Mouse (Mus musculus) hindbrain, embryonic 15.5 days (tissue): ENCODE results near the gene Lamc2. TPM values are rescaled to one million over a fixed set of nuclear protein-coding genes. Genes with fewer than 3 reads are reported as not detected.

Experiments
- ATAC-seq: fragments of 200-750 bp; cut with Nextera tagmentation; 2 replicates; pipeline ENCODE4 v1.8.0; 2017; ENCODE audit warnings: low read depth, moderate number of reproducible peaks, moderate TSS enrichment; ENCODE audit not compliant: low FRiP score
- H3K27ac ChIP-seq: fragments of 300-500 bp; sonication (generic); replicated peaks from 2 replicates; pipeline ENCODE4 v1.5.1; 2015; ENCODE audit warnings: mild to moderate bottlenecking, inconsistent platforms
- H3K27me3 ChIP-seq: fragments of 300-500 bp; sonication (generic); 2 replicates; pipeline ENCODE4 v1.6.1; 2015; ENCODE audit warnings: control low read depth, inconsistent platforms
- H3K36me3 ChIP-seq: fragments of 300-500 bp; sonication (generic); 2 replicates; pipeline ENCODE4 v1.6.1; 2015; ENCODE audit warnings: control low read depth, inconsistent platforms
- H3K4me1 ChIP-seq: fragments of 300-500 bp; sonication (generic); replicated peaks from 2 replicates; pipeline ENCODE4 v1.6.1; 2015; ENCODE audit warnings: control low read depth, inconsistent platforms
- H3K4me2 ChIP-seq: fragments of 300-500 bp; sonication (generic); 2 replicates; pipeline ENCODE4 v1.6.1; 2015; ENCODE audit warnings: moderate library complexity, mild to moderate bottlenecking, inconsistent platforms
- H3K4me3 ChIP-seq: fragments of 300-500 bp; sonication (generic); 2 replicates; pipeline ENCODE4 v1.5.1; 2015; ENCODE audit warnings: mild to moderate bottlenecking, inconsistent platforms
- H3K9ac ChIP-seq: fragments of 300-500 bp; sonication (generic); 2 replicates; pipeline ENCODE4 v1.6.1; 2015; ENCODE audit warnings: inconsistent platforms
- H3K9me3 ChIP-seq: fragments of 300-500 bp; sonication (generic); 2 replicates; pipeline ENCODE4 v1.6.1; 2016; ENCODE audit warnings: control low read depth, inconsistent platforms
- WGBS: fragments of 180-500 bp; shearing (Covaris S2); methylation state at CpG from one replicate; pipeline ENCODE4 v1.1.7; 2015; 5-methylcytosine and 5-hydroxymethylcytosine counted together
- polyA plus RNA-seq: library from polyadenylated mRNA; unstranded; fragments of >200 nt; fragmentation: Nextera tagmentation; extraction: Ambion mirVana; gene quantifications from 2 replicates; pipeline ENCODE4 v1.2.1, GENCODE M21; 2015

The Lamc2 gene
- polyA plus RNA-seq, 1 experiment from 2014 or later, result 2.8 TPM

DNA sequence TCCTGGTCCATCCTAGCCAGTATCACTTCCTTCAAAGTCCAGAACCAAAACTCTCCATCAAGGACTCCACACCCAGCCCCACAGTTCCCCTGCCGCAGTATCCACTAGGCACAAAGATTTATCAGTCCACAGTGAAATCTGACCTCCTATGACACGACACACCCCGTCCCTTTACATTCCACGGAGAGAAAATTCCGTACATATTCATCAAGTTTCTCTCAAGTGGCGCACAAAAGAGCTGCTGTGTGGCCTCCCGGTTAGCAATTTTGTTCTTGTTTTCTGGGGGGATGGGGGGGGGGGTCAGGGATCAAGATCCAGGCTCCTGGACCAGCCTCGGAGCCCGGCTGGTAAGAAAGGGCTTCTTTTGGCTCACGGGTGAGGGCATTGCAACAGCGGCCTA, 87.7 kb downstream of the Lamc2 start:
- H3K4me1 ChIP-seq, result no peaks in the 10 kb centered on the region
- H3K9me3 ChIP-seq, result no peaks in the 10 kb centered on the region
- H3K4me3 ChIP-seq, result no peak overlapping the region
- 43% methylated on average over 11 of the region's 11 CpGs for WGBS
- H3K27me3 ChIP-seq, result peaks cover 7% of the 10 kb centered on the region; the same call in 1 of the 2 replicates
- H3K9ac ChIP-seq, result no peak overlapping the region
- H3K27ac ChIP-seq, result no peak overlapping the region
- H3K36me3 ChIP-seq, result no peaks in the 10 kb centered on the region; the same call in 1 of the 2 replicates
- no peak overlapping the region for H3K4me2 ChIP-seq
- ATAC-seq, result no peak

DNA sequence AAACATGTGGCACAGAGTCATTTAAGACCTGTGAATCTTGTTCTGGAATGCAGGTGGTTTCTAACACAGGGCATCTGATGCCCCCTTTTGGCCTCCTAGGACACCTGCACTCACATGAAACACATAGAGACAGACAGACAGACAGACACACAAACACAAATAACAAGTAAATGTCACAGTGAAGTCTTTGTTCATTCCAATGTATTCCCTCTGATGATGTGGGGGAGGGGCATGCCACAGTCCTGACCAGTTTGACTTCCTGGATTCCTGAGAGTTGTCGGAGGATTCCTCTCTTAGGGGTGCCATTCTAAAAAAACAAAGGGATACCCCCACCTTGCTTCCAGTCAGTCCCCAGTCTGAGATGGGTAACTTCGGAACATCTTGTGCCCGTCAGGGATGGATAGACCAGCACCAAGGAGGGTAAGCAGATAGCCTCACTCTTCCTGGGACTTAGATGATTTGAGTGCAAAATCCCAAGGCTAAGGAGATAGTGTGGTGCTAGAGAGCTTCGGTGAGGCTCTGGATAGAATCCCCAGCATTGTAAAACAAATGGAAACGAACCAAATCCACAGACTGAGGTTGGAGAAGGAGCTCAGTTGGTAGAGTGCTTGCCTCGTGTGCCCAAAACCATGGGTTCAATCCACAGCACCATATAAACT, 89.1 kb downstream of the Lamc2 start:
- Histone ChIP-seq H3K36me3 (no peaks in the 10 kb centered on the region; the same call in 1 of the 2 replicates), H3K4me3 (no peak overlapping the region), H3K27me3 (peaks cover 8% of the 10 kb centered on the region; the same call in 1 of the 2 replicates), H3K9ac (no peak overlapping the region), H3K4me2 (no peak overlapping the region), H3K9me3 (no peaks in the 10 kb centered on the region), H3K27ac (no peak overlapping the region), H3K4me1 (no peaks in the 10 kb centered on the region)
- ATAC-seq, result no peak
- WGBS, result 96% methylated on average over 6 of the region's 6 CpGs

DNA sequence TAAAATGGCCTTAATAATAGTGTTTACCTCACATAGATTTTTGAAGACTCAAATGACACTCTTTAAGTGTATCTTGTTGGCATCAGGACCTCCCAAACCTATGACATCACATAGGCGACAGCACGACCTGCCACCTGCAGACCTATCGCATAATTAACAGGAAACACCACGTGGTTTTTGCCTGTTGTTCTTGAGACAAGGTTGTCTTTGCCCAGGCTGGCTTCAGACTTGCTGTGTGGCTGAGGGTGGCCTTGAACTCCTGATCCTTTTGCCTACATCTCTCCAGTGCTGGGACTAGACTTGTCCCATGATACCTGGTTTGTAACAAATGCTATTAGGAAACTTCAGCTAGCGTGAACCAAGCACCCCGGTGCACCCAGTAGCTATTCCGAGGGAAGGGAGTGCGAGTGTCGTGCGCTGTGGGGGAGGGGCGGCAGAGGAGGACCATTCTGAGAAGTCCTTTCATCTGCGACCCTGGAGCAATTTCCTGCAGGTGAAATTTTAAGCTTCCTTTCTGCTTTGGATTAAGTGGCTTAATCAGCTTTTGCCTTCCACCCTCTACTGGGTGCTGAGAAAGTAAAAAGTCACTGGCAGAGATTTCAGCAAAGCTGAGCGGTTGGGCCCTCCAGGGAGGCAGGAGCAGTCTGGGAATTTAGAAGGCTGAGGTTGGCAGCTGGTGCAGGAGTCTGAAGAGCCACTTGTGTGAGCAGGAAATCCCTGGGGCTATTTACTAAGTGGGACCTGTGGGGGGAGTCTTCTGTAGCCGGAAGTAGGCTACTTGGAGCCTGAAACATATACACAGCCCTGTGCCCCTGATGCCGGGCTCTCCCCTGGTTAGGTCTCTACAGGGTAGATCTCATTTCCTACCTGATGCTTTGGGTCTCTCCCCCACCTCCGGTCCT, 90.2 kb downstream of the Lamc2 start:
- Histone ChIP-seq H3K27ac (no peak overlapping the region), H3K4me1 (0 out of 2 replicates have a peak, but pooled peaks cover 4% of the 10 kb centered on the region), H3K27me3 (peaks cover 8% of the 10 kb centered on the region; the same call in 1 of the 2 replicates), H3K9me3 (no peaks in the 10 kb centered on the region), H3K4me3 (no peak overlapping the region), H3K9ac (no peak overlapping the region), H3K4me2 (no peak overlapping the region), H3K36me3 (no peaks in the 10 kb centered on the region; the same call in 1 of the 2 replicates)
- 23% methylated on average over 16 of the region's 16 CpGs for whole genome bisulfite sequencing
- no peak for ATAC-seq

DNA sequence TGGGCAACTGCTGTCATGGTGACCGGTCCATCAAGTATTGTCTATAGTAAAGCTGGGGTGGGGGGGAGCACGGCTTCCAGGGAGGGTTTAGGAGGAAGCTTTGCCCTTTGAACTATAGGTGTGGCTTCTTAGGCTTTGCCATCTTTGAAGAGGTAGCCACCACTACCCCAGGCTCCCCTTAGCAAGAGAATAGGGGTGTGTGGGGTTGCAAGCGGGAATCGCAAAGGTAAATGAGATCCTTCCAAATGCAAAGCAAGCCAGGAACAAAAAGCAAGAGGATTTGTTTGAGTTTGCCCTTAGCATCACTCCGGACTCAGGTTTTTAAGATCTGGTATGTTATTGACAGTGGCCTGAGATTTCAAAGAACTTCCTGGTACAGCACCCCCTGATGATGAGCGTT, 90.9 kb downstream of the Lamc2 start:
- H3K27me3 ChIP-seq, result peaks cover 8% of the 10 kb centered on the region; the same call in 1 of the 2 replicates
- no peaks in the 10 kb centered on the region; the same call in 1 of the 2 replicates for H3K36me3 ChIP-seq
- 0 out of 2 replicates have a peak, but pooled peaks cover 4% of the 10 kb centered on the region for H3K4me1 ChIP-seq
- no peak overlapping the region for H3K27ac ChIP-seq
- no peak for ATAC-seq
- H3K9me3 ChIP-seq, result no peaks in the 10 kb centered on the region
- H3K4me3 ChIP-seq, result no peak overlapping the region
- no peak overlapping the region for H3K4me2 ChIP-seq
- 49% methylated on average over 6 of the region's 6 CpGs for WGBS
- no peak overlapping the region for H3K9ac ChIP-seq

DNA sequence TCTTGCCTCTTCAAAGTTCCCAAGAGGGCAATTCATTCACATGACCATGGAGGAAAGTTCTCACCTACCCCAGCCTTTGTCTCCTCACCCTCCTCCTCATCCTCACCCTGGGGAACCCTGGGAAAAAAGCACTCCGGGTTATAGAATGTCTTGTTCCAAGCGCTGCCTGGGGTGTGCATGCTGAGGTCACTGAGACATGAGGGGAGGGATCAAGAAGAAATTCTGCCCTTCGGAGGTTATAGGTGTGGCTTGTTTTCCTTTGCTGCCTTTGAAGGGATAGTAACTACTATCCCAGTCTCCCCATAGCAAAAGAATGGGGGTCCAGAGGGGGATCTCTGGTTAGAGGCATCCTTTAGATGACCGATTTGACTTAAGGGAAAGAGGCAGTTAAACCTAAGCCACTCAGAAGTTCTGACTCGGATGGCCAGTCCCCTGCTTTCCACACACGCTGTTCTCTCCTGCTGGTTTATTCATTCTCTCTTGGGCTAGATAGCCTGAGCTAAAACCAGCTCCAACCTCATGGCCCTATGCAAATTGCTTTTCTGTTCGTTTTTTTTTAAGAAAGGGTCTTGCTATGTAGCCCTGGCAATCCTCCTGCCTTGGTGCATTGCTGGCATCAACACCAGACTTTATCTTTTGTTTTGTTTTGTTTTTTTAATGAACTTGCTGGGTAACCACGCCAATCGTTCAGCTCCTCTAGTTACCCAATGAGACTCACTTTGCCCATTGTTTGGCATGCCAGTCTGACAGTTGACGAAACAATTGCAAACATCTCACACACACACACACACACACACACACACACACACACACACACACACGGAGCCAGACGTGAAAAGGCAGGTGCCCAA, 91.8 kb downstream of the Lamc2 start:
- H3K27ac ChIP-seq, result no peak overlapping the region
- H3K9ac ChIP-seq, result no peak overlapping the region
- H3K27me3 ChIP-seq, result peaks cover 8% of the 10 kb centered on the region; the same call in 1 of the 2 replicates
- 28% methylated on average over 12 of the region's 12 CpGs for WGBS
- no peak overlapping the region for H3K4me2 ChIP-seq
- no peaks in the 10 kb centered on the region for H3K9me3 ChIP-seq
- H3K4me1 ChIP-seq, result 0 out of 2 replicates have a peak, but pooled peaks cover 4% of the 10 kb centered on the region
- no peak overlapping the region for H3K4me3 ChIP-seq
- no peak for ATAC-seq
- no peaks in the 10 kb centered on the region; the same call in 1 of the 2 replicates for H3K36me3 ChIP-seq

DNA sequence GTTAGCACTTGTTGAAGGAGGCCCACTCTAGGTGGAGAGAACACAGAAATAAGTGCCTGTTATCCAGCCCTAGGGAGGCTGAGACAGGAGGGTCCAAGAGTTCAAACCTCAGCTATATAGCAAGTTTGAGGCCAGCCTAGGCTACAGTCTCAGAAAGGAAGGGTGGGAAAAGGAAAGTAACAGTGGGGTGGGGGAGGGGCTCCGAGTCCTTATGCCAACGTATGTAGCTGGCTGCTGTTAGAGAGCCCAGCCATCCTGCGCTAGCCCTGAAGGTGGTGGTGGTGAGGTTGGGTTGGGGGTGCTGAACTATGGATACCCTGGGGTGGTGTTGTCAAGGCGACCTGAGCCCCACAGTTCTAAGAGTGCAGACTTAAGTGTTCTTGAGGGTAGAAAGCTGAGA, 92.7 kb downstream of the Lamc2 start:
- Histone ChIP-seq H3K4me1 (0 out of 2 replicates have a peak, but pooled peaks cover 4% of the 10 kb centered on the region), H3K36me3 (peaks cover 5% of the 10 kb centered on the region), H3K9ac (no peak overlapping the region), H3K27ac (no peak overlapping the region), H3K27me3 (peaks cover 8% of the 10 kb centered on the region; the same call in 1 of the 2 replicates), H3K9me3 (no peaks in the 10 kb centered on the region), H3K4me2 (no peak overlapping the region), H3K4me3 (no peak overlapping the region)
- ATAC-seq, result no peak
- WGBS, result 80% methylated on average over 4 of the region's 4 CpGs

DNA sequence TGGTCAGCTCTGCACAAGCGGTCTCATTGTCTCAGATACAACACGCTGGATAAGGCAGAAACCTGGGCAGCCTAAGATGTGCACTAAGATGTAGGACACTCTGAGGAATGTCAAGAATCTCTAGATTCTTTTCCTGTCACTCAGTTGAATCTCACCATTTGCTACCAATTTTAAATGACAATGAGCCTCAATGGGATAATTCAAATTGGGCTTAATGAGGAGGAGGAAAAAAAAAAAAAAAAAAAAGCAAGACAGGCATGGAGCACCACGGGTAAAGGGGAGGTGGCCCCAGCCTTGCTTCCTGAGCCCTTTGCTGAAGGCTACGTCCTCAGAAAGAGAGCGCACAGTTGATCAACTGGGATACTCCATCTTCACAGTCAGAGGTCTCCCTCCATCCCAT, 93.1 kb downstream of the Lamc2 start:
- ATAC-seq, result no peak
- Histone ChIP-seq H3K9me3 (no peaks in the 10 kb centered on the region), H3K27me3 (peaks cover 8% of the 10 kb centered on the region; the same call in 1 of the 2 replicates)

DNA sequence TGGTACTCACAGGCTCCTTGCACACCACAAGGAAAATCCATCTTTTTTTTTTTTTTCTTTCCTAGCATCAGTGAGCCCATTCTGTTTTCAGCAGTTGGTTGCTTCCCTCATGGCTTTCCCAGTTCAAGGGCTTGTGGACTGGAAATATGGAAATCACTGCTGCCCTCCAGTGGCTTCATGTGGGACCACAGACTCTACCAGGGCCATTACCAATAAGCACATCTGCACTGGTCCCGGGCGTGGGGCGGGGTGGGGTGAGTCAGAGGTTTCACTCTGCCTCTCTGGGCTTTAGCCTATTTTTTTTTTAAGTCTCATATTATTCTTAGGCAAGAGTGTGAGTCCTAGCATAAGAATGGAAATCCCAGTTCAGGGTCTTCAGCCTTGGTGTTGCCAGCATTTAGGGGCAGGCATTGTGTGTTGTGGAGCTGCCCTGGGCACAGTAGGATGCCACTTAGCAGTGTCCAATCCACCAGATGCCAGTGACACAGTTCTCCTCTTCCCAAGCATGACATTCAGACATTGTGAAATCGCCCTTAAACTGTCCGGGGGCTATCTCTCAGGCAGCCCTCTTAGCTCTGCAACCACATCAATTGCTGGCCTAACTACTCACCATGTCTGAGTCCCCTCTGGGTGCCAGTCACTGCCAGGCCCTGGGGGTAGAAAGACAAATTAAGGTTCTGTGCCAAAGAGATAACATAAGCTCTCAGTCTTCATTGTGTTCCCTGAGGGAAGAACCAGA, 93.8 kb downstream of the Lamc2 start:
- Histone ChIP-seq H3K4me3 (no peak overlapping the region), H3K36me3 (peaks cover 11% of the 10 kb centered on the region), H3K4me2 (no peak overlapping the region), H3K27ac (no peak overlapping the region), H3K4me1 (0 out of 2 replicates have a peak, but pooled peaks cover 4% of the 10 kb centered on the region), H3K27me3 (peaks cover 8% of the 10 kb centered on the region; the same call in 1 of the 2 replicates), H3K9ac (no peak overlapping the region), H3K9me3 (no peaks in the 10 kb centered on the region)
- ATAC-seq, result peak; percentile 65; the same call in 1 of the 2 replicates
- WGBS, result 56% methylated on average over 5 of the region's 5 CpGs

More for the DNA sequence above, 93.1 kb downstream of the Lamc2 start:
- 0 out of 2 replicates have a peak, but pooled peaks cover 4% of the 10 kb centered on the region for H3K4me1 ChIP-seq
- H3K4me3 ChIP-seq, result no peak overlapping the region
- 55% methylated on average over 5 of the region's 5 CpGs for WGBS
- H3K9ac ChIP-seq, result no peak overlapping the region
- H3K27ac ChIP-seq, result no peak overlapping the region
- peaks cover 6% of the 10 kb centered on the region for H3K36me3 ChIP-seq
- H3K4me2 ChIP-seq, result no peak overlapping the region

DNA sequence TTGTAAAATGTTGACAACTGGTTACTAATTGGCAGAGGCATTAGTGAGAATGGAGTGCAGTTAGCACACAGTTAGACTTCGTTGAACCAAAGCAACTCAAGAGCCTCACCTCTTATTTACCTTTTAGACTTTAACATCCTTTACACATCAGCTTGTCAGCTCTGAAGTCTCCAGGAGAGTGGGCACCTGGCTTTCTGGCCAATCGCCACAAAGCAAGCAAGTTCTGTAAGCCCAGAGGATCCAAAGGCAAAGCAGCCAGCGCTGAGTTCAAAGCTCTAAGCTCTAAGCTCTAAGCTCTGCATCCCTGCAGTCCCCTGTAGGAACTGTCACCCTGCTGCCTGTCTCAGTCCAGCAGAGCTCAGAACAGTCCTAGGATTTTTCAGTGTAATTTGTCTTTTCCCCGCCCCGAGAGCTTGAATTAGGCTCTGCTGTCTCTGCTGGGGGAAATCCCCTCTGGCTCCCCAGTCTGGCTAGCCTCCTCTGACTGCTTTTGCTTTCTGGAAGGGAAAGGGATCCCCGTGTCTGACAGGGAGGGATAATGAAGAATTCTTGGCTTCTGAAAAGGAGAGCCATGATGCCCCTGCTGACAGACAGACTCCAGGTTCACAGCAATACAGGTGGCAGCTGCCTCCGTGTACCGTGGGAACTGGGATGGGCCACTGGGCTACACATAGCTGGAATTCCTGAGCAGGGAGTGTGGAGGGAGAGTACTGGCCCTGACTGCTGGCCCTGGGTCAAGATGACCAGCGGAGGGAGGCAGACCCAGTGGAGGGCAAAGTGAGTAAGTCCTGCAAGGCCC, 94.6 kb downstream of the Lamc2 start:
- H3K27ac ChIP-seq, result no peak overlapping the region

DNA sequence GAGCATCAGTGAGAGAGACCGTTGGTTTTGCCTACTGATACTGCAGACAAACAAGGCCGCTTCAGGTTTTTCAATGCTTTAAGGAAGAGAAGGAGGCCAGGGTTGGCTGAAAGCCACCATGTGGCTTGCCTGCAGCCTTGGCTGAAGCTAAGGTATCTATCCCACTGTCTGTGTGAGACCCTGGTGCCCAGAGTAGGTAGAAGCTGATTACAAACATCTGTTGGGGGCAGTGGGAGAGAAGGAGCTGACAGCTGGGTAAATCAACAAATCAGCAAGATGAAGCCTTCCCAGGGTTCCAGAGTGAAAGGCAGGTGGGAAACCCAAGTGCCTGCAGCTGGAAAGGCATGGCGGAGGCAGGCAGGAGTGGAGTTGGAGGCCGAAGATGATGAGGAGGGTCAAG, 95.4 kb downstream of the Lamc2 start:
- H3K9me3 ChIP-seq, result no peaks in the 10 kb centered on the region
- H3K4me3 ChIP-seq, result no peak overlapping the region
- H3K9ac ChIP-seq, result no peak overlapping the region
- no peak overlapping the region for H3K4me2 ChIP-seq
- ATAC-seq, result no peak
- 0 out of 2 replicates have a peak, but pooled peaks cover 4% of the 10 kb centered on the region for H3K4me1 ChIP-seq
- H3K36me3 ChIP-seq, result peaks cover 19% of the 10 kb centered on the region
- WGBS, result 78% methylated on average over 4 of the region's 4 CpGs
- peaks cover 8% of the 10 kb centered on the region; the same call in 1 of the 2 replicates for H3K27me3 ChIP-seq
- H3K27ac ChIP-seq, result no peak overlapping the region

More for the DNA sequence above, 94.6 kb downstream of the Lamc2 start:
- ATAC-seq, result peak; percentile 31; the same call in 1 of the 2 replicates
- Histone ChIP-seq H3K9ac (no peak overlapping the region), H3K4me1 (0 out of 2 replicates have a peak, but pooled peaks cover 4% of the 10 kb centered on the region), H3K4me3 (no peak overlapping the region), H3K4me2 (no peak overlapping the region), H3K9me3 (no peaks in the 10 kb centered on the region), H3K27me3 (peaks cover 8% of the 10 kb centered on the region; the same call in 1 of the 2 replicates), H3K36me3 (peaks cover 17% of the 10 kb centered on the region)
- 42% methylated on average over 9 of the region's 9 CpGs for WGBS
